Mouse (Mus musculus): ENCODE data around the gene Cd244a. TPM values are rescaled to one million over a fixed set of nuclear protein-coding genes. Genes with fewer than 3 reads are reported as not detected.

Gene Cd244a
- total RNA-seq (2023): 8.1 to 14.6 TPM (median 12.9 TPM) in 4 replicates

DNA sequence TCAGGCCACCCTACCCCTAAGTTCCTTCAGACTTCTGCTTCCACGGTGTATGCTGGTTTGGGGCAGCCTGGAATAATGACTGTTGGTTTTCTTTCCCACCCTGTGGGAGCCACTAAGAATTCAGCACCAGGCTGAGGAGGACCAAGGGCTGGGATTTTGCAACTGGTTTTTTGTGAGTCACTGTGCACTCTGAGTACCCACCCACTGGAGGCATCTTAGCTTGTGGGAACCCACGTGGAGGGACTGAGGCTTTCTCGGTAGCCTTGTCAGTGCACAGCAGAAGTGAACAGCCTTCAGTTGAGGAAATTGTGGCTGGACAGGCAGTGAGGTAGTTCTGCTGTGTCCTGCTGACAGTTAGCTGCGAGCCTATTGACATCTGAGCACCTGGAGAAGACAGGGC lies at the start of gene Cd244a:
Gene Cd244a, plus strand, starts transcription at position 296 of the 400 bp plus-strand sequence.

DNA sequence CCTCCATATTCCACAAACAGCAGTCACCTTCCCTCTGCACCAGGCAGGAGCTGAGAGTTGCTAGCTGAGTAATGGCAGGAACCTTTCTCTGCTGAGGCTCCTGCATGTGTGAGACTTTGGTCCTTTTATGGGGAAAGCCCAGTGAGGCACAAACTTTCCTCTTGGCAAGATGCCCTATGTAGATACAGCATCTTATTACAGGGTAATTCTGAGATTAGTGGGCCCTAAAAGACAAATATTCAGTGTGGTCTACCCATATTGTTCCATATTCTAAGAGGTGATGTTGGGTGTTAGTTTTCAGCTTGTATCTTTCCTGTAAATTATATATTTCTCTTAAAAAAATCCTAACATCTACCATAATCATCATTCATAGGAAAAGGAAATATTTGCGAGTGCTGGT lies 23.8 kb upstream of the Cd244a start, which contains the start of gene Itln1:
Gene Itln1, minus strand, starts transcription at position 101 of the 400 bp plus-strand sequence.

DNA sequence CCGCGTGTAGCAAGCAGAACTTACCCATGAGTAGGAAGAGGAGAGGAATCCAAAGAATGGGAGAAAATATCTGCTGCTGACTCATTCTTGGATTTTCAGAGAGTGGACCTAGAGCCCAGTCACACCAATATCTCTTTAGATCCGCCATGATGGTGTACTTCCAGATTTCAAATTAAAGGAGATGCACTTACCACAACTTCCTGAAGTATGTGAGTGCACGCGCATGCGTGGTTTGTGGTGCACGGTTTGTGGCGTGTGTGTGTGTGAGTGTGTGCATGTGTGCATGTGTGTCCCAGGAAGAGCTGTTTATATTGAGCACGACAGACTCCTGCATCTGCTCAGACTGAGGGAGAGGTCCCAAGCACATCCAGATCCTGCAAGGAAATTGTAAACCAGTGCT lies 48.2 kb downstream of the Cd244a start, which contains the start of gene Ly9:
Gene Ly9, minus strand, starts transcription at position 235 of the 400 bp plus-strand sequence.

DNA sequence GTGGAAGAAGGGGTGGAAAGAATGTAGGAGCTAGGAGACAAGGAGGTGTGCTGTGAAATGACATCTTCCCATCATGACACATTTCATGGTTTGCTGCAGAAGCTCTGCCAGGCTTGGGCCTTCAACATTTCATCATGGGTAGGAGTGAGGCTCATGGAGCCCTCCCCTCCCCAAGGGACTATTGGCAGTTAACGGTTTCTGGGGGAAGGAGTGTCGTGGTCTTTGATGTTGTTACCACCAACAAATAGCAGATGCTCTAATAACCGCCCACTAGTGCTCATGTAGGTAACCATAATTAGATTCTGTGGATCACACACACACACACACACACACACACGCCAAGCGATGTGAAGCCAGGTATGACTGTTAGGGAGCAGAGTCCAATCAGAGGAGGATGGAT lies 93.7 kb downstream of the Cd244a start, which contains the start of gene Slamf7:
Gene Slamf7, minus strand, starts transcription at position 302 of the 400 bp plus-strand sequence.

Other genes with a start within 250 kb of the Cd244a start
- gene Dedd, start 230.0 kb upstream of the Cd244a start, total RNA-seq (2023): 32.7 to 39.6 TPM (median 35.9 TPM) in 4 replicates
- gene Nit1, start 213.5 kb upstream of the Cd244a start, total RNA-seq (2023): 23.9 to 28.3 TPM (median 26.2 TPM) in 4 replicates
- gene Pfdn2, start 213.5 kb upstream of the Cd244a start, total RNA-seq (2023): 66.0 to 73.1 TPM (median 70.7 TPM) in 4 replicates
- gene Klhdc9, start 198.4 kb upstream of the Cd244a start, total RNA-seq (2023): 0.47 to 0.63 TPM (median 0.48 TPM) in 3 of 4 replicates, not detected in the other
- 0.57 to 0.72 TPM (median 0.69 TPM) in 4 replicates for gene Nectin4, start 189.1 kb upstream of the Cd244a start, total RNA-seq (2023)
- 292 to 309 TPM (median 301 TPM) in 4 replicates for gene Arhgap30, start 170.2 kb upstream of the Cd244a start, total RNA-seq (2023)
- gene Usf1, start 147.9 kb upstream of the Cd244a start, total RNA-seq (2023): 154 to 209 TPM (median 182 TPM) in 4 replicates
- gene Tstd1, start 140.3 kb upstream of the Cd244a start, total RNA-seq (2023): 11.1 to 12.0 TPM (median 11.6 TPM) in 4 replicates
- gene F11r, start 121.7 kb upstream of the Cd244a start, total RNA-seq (2023): 0.55 to 2.1 TPM (median 0.92 TPM) in 4 replicates
- gene Alyref2, start 55.7 kb upstream of the Cd244a start, total RNA-seq (2023): 10.0 to 11.2 TPM (median 10.6 TPM) in 4 replicates
- gene Itln1, start 23.9 kb upstream of the Cd244a start, total RNA-seq (2023): 0.50 to 0.89 TPM in 2 of 4 replicates, not detected in the others
- 113 to 120 TPM (median 117 TPM) in 4 replicates for gene Ly9, start 48.2 kb downstream of the Cd244a start, total RNA-seq (2023)
- 64.7 to 74.7 TPM (median 70.7 TPM) in 4 replicates for gene Slamf7, start 93.8 kb downstream of the Cd244a start, total RNA-seq (2023)
- 102 to 121 TPM (median 111 TPM) in 4 replicates for gene Cd48, start 122.8 kb downstream of the Cd244a start, total RNA-seq (2023)
- gene Slamf1, start 207.9 kb downstream of the Cd244a start, total RNA-seq (2023): 25.3 to 33.4 TPM (median 28.6 TPM) in 4 replicates

All from B cell, adult 62 days (primary cell).